Mouse (Mus musculus) erythroblast, embryonic 14.5 days (primary cell): ENCODE results near the gene Vmn1r137.
"Not testable (repeated sequence)": the region's sequence is repeated elsewhere in the genome, so short reads cannot be mapped to it uniquely, and the experiment has no call there.

Source experiments
- GATA1 ChIP-seq: IDR thresholded peaks from 2 replicates; pipeline ENCODE4 v1.6.1; 2012; ENCODE audit warnings: low read length, inconsistent platforms, mixed read lengths
- TAL1 ChIP-seq: IDR thresholded peaks from 3 replicates; pipeline ENCODE4 v1.6.1; 2012; ENCODE audit warnings: low read length, inconsistent platforms, mixed read lengths

DNA sequence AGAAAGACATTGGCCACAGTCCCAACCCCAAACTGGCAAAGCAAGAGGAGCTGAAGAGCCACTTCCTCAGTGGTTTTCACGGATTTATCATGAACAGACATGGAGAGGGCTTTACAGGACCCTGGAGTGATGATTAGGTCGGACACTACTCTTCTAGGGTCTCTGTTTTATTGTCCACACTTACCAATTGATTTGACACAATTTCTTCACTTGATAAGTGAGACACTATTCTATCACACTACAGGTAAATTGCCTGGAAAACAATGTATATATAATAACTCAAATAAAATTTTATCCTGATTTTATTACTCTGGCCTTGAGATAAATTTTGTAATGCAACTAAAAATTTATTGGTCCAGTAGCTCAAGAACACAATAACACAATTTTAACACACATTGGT, 34.4 kb downstream of the Vmn1r137 start, which contains the start of gene Vmn1r138:
- TF ChIP-seq GATA1, TAL1: not testable (repeated sequence)
